Mouse (Mus musculus) kidney, adult 11 months (tissue): ENCODE data around the gene Gm20873.
"Not testable (repeated sequence)": the region's sequence is repeated elsewhere in the genome, so short reads cannot be mapped to it uniquely, and the experiment has no call there.

Source experiments
- DNase-seq: peaks from one replicate; pipeline ENCODE4 v3.0.0; 2022

The Gm20873 gene

GRCm38 (mm10) chrY:6266798-6267197 lies at the start of gene Gm20873:
TSS of gene Gm20873 (plus strand) at chrY:6267098.
- DNase-seq = not testable (repeated sequence)

GRCm38 (mm10) chrY:6237895-6238294 lies 29.0 kb upstream of the Gm20873 start, which contains the start of gene Gm21746:
TSS of gene Gm21746 (minus strand) at chrY:6237995.
- DNase-seq = not testable (repeated sequence)
